Mouse (Mus musculus) E14TG2a.4 (cell line): ENCODE measurements around the gene Nme8.

ENCODE experiments used
- CTCF ChIP-seq: conservative IDR thresholded peaks from 2 replicates; pipeline ENCODE4 v1.5.1; 2014; ENCODE audit warnings: low read length
- NANOG ChIP-seq: IDR thresholded peaks from 2 replicates; pipeline ENCODE4 v1.6.1; 2014; ENCODE audit warnings: borderline replicate concordance, low read length, mixed read lengths

DNA sequence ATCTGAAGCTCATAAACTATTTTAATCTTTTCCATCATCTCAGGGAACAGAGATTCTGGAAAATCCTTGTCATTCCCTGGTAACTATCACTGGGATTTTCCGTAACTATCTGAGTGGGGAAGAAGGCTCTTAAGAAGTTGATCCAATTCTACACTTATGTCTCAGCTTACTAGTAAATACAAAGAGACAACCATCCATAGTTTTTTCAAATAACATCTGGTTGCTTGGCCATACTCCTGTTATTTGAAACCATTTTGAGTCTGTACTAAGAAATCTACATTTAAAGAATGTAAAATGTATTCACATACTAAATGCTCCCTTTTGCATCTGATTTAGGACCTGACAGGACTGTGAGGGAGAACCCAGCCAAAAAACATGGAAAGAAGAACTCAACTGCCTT lies 84.2 kb downstream of the Nme8 start:
- TF ChIP-seq CTCF (no peak), NANOG (no peak)
